Mouse (Mus musculus): ENCODE measurements at regions not wholly inside any gene's neighbourhood (a gene's known extent, or its start where the extent isn't known, plus 50 kb on each side); places are given as distances from the start of the nearest gene placed in this dataset.

GRCm38 (mm10) chr2:105528535-105528934, 129.4 kb upstream of the Rcn1 start:
- Histone ChIP-seq H3K4me3 (replicated peaks) (no peak overlapping the region), H3K4me2 (replicated peaks) (no peak overlapping the region), H3K36me3 (no peaks in the 10 kb centered on the region), H3K27ac (replicated peaks) (no peak overlapping the region), H3K27me3 (no peaks in the 10 kb centered on the region), H3K9me3 (replicated peaks) (no peaks in the 10 kb centered on the region), H3K9ac (no peak overlapping the region), H3K4me1 (no peaks in the 10 kb centered on the region)
- ATAC-seq (ENCODE audit: insufficient number of reproducible peaks, low FRiP score, low TSS enrichment, low read depth), result no peak
- 91% methylated on average over 8 of the region's 8 CpGs for WGBS

- no peaks in the 10 kb centered on the region for H3K4me1 ChIP-seq
- H3K4me2 ChIP-seq (replicated peaks), result no peak overlapping the region
- H3K36me3 ChIP-seq, result no peaks in the 10 kb centered on the region
- WGBS, result 89% methylated on average over 13 of the region's 13 CpGs
- H3K9ac ChIP-seq, result no peak overlapping the region
- no peak overlapping the region for H3K4me3 ChIP-seq (replicated peaks)
- H3K27ac ChIP-seq (replicated peaks), result no peak overlapping the region
- no peak for ATAC-seq (ENCODE audit: insufficient number of reproducible peaks, low FRiP score, low TSS enrichment, low read depth)
- H3K27me3 ChIP-seq, result no peaks in the 10 kb centered on the region
- no peaks in the 10 kb centered on the region for H3K9me3 ChIP-seq (replicated peaks)
These were observed 124.6 kb upstream of the Pax6 start for GRCm38 (mm10) chr2:105544099-105544498.

DNA sequence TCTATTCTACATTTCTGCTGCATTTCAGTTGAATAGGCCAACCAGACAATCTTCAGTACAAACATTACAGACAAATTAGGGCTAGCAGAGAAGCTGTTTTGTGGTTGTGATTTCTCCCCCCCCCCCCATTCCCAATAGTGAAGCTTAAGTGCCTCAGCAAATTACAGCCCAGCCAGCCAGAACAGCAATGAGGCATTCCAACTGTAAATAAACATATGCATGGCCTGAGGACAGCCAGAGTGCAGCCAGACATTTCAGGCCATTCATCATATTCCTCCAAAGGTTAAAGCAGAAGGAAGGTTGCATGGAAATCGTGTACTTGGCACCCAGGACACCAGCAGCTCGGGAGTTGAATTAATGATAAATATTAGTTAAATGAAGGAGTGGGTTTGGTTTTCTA, 116.6 kb upstream of the Pax6 start:
- WGBS, result 52% methylated on average over 2 of the region's 2 CpGs
- H3K4me1 ChIP-seq, result no peaks in the 10 kb centered on the region
- H3K9me3 ChIP-seq (replicated peaks), result no peaks in the 10 kb centered on the region
- H3K9ac ChIP-seq, result no peak overlapping the region
- no peak overlapping the region for H3K27ac ChIP-seq (replicated peaks)
- no peak overlapping the region for H3K4me3 ChIP-seq (replicated peaks)
- no peak for ATAC-seq (ENCODE audit: insufficient number of reproducible peaks, low FRiP score, low TSS enrichment, low read depth)
- H3K27me3 ChIP-seq, result no peaks in the 10 kb centered on the region
- no peak overlapping the region for H3K4me2 ChIP-seq (replicated peaks)
- H3K36me3 ChIP-seq, result no peaks in the 10 kb centered on the region

DNA sequence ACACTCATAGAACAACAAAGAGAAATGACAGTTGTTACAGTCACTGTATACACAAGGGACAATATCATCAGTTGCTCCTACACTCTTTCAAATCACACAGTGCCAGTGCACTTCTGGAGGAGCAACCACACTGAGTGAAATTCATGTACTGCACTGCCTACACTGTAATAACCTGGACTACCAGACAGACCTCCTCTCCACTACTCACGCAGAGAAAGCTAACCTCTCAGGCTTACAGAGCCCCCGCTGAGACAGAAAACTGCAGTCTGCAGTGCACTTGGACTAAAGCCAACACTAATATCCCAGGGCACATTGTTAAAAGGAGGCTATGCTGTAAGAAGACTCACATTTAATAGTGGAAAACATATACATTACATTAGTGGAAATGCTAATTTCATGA, 81.9 kb upstream of the Pax6 start:
- WGBS, result 5% methylated on average over 2 of the region's 2 CpGs
- ATAC-seq (ENCODE audit: insufficient number of reproducible peaks, low FRiP score, low TSS enrichment, low read depth), result peak; percentile 29; the same call in 1 of the 2 replicates
- Histone ChIP-seq H3K27ac (replicated peaks) (no peak overlapping the region), H3K27me3 (no peaks in the 10 kb centered on the region), H3K9me3 (replicated peaks) (no peaks in the 10 kb centered on the region), H3K36me3 (no peaks in the 10 kb centered on the region), H3K4me3 (replicated peaks) (no peak overlapping the region), H3K9ac (no peak overlapping the region), H3K4me1 (0 out of 2 replicates have a peak, but pooled peaks cover 4% of the 10 kb centered on the region), H3K4me2 (replicated peaks) (no peak overlapping the region)

GRCm38 (mm10) chr2:105594131-105594530, 74.6 kb upstream of the Pax6 start:
- Histone ChIP-seq H3K9ac (no peak overlapping the region), H3K27ac (replicated peaks) (no peak overlapping the region), H3K4me1 (no peaks in the 10 kb centered on the region), H3K4me2 (replicated peaks) (no peak overlapping the region), H3K4me3 (replicated peaks) (no peak overlapping the region), H3K27me3 (no peaks in the 10 kb centered on the region), H3K36me3 (no peaks in the 10 kb centered on the region), H3K9me3 (replicated peaks) (no peaks in the 10 kb centered on the region)
- 88% methylated on average over 2 of the region's 2 CpGs for WGBS
- no peak for ATAC-seq (ENCODE audit: insufficient number of reproducible peaks, low FRiP score, low TSS enrichment, low read depth)

- Histone ChIP-seq H3K27me3 (no peaks in the 10 kb centered on the region), H3K27ac (replicated peaks) (no peak overlapping the region), H3K4me2 (replicated peaks) (no peak overlapping the region), H3K36me3 (no peaks in the 10 kb centered on the region), H3K9ac (no peak overlapping the region), H3K4me1 (0 out of 2 replicates have a peak, but pooled peaks cover 4% of the 10 kb centered on the region), H3K4me3 (replicated peaks) (no peak overlapping the region), H3K9me3 (replicated peaks) (no peaks in the 10 kb centered on the region)
- no peak for ATAC-seq (ENCODE audit: insufficient number of reproducible peaks, low FRiP score, low TSS enrichment, low read depth)
- WGBS, result 34% methylated on average over 11 of the region's 11 CpGs
These were observed 64.1 kb upstream of the Pax6 start for GRCm38 (mm10) chr2:105604553-105605116.

DNA sequence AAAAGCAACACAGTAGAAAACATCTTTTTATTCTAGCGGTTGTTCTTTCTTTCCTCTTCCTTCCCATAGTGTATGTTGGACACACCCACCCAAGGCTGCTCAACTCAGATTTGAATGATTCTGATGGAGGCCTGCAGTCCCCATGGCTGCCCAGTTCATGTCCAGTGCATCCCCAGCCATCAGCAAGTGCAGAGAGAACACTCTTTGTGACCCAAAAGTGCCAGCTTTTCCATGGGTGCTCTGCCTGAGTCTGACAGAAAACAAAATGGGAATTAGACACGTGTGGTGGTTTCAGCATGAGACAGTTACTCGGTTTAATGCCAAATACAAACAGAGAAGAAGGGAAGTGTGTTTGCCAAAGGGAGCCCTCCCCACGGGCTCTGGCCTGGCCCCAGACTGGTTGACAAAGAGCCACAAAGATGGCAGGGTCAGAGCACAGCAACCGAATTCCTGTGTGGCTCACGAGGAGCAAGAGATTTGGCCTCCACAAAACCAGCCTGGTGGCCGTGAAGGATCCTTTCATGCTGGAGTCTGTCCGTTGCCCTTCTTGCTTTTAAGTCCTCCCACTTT, 60.6 kb upstream of the Pax6 start:
- peaks cover 12% of the 10 kb centered on the region; the same call in 1 of the 2 replicates for H3K4me1 ChIP-seq
- H3K4me3 ChIP-seq (replicated peaks), result no peak overlapping the region
- WGBS, result 58% methylated on average over 8 of the region's 8 CpGs
- H3K27ac ChIP-seq (replicated peaks), result no peak overlapping the region
- H3K9me3 ChIP-seq (replicated peaks), result no peaks in the 10 kb centered on the region
- H3K4me2 ChIP-seq (replicated peaks), result no peak overlapping the region
- ATAC-seq (ENCODE audit: insufficient number of reproducible peaks, low FRiP score, low TSS enrichment, low read depth), result no peak
- no peak overlapping the region for H3K9ac ChIP-seq
- H3K36me3 ChIP-seq, result no peaks in the 10 kb centered on the region
- H3K27me3 ChIP-seq, result no peaks in the 10 kb centered on the region

DNA sequence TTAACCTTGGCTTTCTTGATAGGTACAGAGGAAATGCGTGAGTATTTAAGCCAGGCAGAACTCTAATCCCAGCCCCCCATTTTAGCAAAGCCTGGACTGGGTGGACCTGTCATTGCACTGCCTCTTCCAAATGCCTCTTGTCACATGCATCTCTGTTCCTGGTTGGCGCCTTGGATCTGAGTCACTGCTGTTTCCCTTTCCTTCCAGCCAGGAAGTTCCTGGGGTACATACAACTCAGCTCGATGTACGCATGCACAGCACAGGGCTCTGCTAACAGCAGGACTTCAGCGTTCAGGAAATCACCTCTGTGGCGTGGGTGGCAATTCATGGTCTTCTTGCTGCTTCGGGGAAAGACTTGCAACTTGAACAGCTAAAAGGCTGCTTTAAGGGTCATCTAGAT, 59.9 kb upstream of the Pax6 start:
- Histone ChIP-seq H3K27me3 (no peaks in the 10 kb centered on the region), H3K4me1 (peaks cover 12% of the 10 kb centered on the region; the same call in 1 of the 2 replicates), H3K27ac (replicated peaks) (no peak overlapping the region), H3K36me3 (no peaks in the 10 kb centered on the region), H3K4me2 (replicated peaks) (no peak overlapping the region), H3K9ac (no peak overlapping the region), H3K4me3 (replicated peaks) (no peak overlapping the region), H3K9me3 (replicated peaks) (no peaks in the 10 kb centered on the region)
- WGBS, result 73% methylated on average over 7 of the region's 7 CpGs
- no peak for ATAC-seq (ENCODE audit: insufficient number of reproducible peaks, low FRiP score, low TSS enrichment, low read depth)

DNA sequence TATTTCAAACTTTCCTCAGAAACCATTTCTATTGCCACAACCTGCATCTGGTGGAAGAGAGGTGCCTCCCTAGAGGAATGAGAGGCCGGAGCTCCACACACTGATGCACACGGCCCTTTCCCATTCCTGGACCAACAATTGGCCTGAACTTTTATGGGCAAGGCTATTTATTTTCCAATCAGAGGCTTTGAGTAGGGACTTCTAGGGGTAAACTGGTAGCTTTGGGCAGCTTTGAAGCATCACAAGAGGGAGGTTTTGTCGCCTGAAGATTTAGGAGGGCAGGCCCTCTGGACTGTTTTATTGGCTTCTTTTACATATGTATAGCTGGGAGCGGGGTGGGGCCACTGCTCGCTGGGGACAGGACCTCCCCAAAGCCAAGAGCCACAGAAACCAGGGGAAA, 57.7 kb upstream of the Pax6 start:
- H3K4me2 ChIP-seq (replicated peaks), result no peak overlapping the region
- H3K4me3 ChIP-seq (replicated peaks), result no peak overlapping the region
- H3K4me1 ChIP-seq, result peaks cover 8% of the 10 kb centered on the region; the same call in 1 of the 2 replicates
- no peak overlapping the region for H3K27ac ChIP-seq (replicated peaks)
- no peaks in the 10 kb centered on the region for H3K36me3 ChIP-seq
- WGBS, result 61% methylated on average over 5 of the region's 5 CpGs
- no peaks in the 10 kb centered on the region for H3K9me3 ChIP-seq (replicated peaks)
- no peak for ATAC-seq (ENCODE audit: insufficient number of reproducible peaks, low FRiP score, low TSS enrichment, low read depth)
- no peak overlapping the region for H3K9ac ChIP-seq
- H3K27me3 ChIP-seq, result no peaks in the 10 kb centered on the region

GRCm38 (mm10) chr2:105611651-105612050, 57.0 kb upstream of the Pax6 start:
- no peak overlapping the region for H3K9ac ChIP-seq
- H3K9me3 ChIP-seq (replicated peaks), result no peaks in the 10 kb centered on the region
- ATAC-seq (ENCODE audit: insufficient number of reproducible peaks, low FRiP score, low TSS enrichment, low read depth), result no peak
- 16% methylated on average over 4 of the region's 4 CpGs for WGBS
- no peak overlapping the region for H3K4me3 ChIP-seq (replicated peaks)
- no peaks in the 10 kb centered on the region for H3K36me3 ChIP-seq
- H3K4me1 ChIP-seq, result peaks cover 8% of the 10 kb centered on the region; the same call in 1 of the 2 replicates
- H3K4me2 ChIP-seq (replicated peaks), result 0 out of 2 replicates have a peak overlapping the region, but pooled peaks have one; percentile 12
- H3K27ac ChIP-seq (replicated peaks), result no peak overlapping the region
- H3K27me3 ChIP-seq, result no peaks in the 10 kb centered on the region

DNA sequence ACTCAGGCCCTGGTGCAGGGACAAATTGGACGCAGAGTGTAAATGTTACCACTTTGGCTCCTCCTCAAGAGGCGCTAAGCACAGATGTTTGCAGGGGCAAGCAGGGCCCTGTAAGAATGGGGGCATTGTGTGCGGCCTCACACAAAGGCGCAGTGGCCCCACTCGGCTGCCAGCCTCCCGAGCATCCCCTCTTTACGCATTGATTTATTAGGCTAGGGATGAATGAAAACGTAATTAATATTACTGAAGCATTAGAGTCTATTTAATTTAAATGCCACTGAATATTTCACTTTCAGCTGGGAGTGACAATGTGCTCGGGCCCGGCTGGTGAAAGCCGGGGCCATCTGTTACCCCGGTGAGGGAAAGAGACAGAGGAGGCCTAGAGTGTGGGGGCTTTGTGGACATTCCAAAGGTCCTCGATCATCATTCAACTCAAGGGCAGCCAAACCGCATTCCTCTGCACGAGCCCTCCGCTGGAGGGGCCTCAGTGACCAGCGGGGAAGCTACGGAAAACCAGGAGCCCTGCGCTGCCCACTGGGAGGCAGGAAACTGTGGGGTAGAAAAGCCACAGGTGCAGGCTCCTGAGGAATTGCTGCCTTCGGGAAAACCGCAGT, 56.5 kb upstream of the Pax6 start:
- H3K4me3 ChIP-seq (replicated peaks), result no peak overlapping the region

More for the DNA sequence above, 56.5 kb upstream of the Pax6 start:
- Histone ChIP-seq H3K27ac (replicated peaks) (no peak overlapping the region), H3K4me2 (replicated peaks) (0 out of 2 replicates have a peak overlapping the region, but pooled peaks have one; percentile 12), H3K4me1 (peaks cover 8% of the 10 kb centered on the region; the same call in 1 of the 2 replicates), H3K36me3 (no peaks in the 10 kb centered on the region), H3K9me3 (replicated peaks) (no peaks in the 10 kb centered on the region), H3K27me3 (no peaks in the 10 kb centered on the region), H3K9ac (no peak overlapping the region)
- WGBS, result 9% methylated on average over 21 of the region's 21 CpGs
- no peak for ATAC-seq (ENCODE audit: insufficient number of reproducible peaks, low FRiP score, low TSS enrichment, low read depth)

Measured in embryonic facial prominence, embryonic 15.5 days (tissue).